Mouse (Mus musculus): ENCODE measurements around the gene Faah. TPM values are rescaled to one million over a fixed set of nuclear protein-coding genes. Genes with fewer than 3 reads are reported as not detected.
A peak's percentile ranks its signal among the peaks of the same experiment; 100 is the strongest.

Faah gene
- polyA plus RNA-seq, 1 experiment from 2014 or later, result 18.0 TPM

- DNase-seq (ENCODE audit: low spot score) (no peak), ATAC-seq (ENCODE audit: low FRiP score) (no peak)
- H3K27me3 ChIP-seq (ENCODE audit: control insufficient read depth, insufficient read depth, low read length), result no peaks in the 10 kb centered on the region
- peaks cover under 1% of the 10 kb centered on the region; the same call in 1 of the 2 replicates for H3K4me1 ChIP-seq (replicated peaks; ENCODE audit: control insufficient read depth, insufficient read depth, low read length)
- H3K36me3 ChIP-seq (replicated peaks; ENCODE audit: control insufficient read depth, insufficient read depth), result no peaks in the 10 kb centered on the region; the same call in none of the 2 replicates
- H3K4me3 ChIP-seq (replicated peaks; ENCODE audit: low read length), result no peak overlapping the region
- H3K9me3 ChIP-seq (ENCODE audit: control insufficient read depth, low read length), result no peaks in the 10 kb centered on the region
- no peak overlapping the region for H3K27ac ChIP-seq
- H3K4me2 ChIP-seq (replicated peaks), result no peak overlapping the region
- no peak overlapping the region for H3K9ac ChIP-seq
- WGBS, result 91% methylated on average over 1 of the region's 1 CpGs
These were observed 30.0 kb upstream of the Faah start for GRCm38 (mm10) chr4:116047681-116048080.

- DNase-seq (ENCODE audit: low spot score) (no peak), ATAC-seq (ENCODE audit: low FRiP score) (no peak)
- no peaks in the 10 kb centered on the region; the same call in none of the 2 replicates for H3K36me3 ChIP-seq (replicated peaks; ENCODE audit: control insufficient read depth, insufficient read depth)
- H3K27me3 ChIP-seq (ENCODE audit: control insufficient read depth, insufficient read depth, low read length), result no peaks in the 10 kb centered on the region
- H3K4me2 ChIP-seq (replicated peaks), result no peak overlapping the region
- no peaks in the 10 kb centered on the region for H3K9me3 ChIP-seq (ENCODE audit: control insufficient read depth, low read length)
- H3K4me3 ChIP-seq (replicated peaks; ENCODE audit: low read length), result no peak overlapping the region
- H3K4me1 ChIP-seq (replicated peaks; ENCODE audit: control insufficient read depth, insufficient read depth, low read length), result no peaks in the 10 kb centered on the region
- H3K9ac ChIP-seq, result no peak overlapping the region
- 97% methylated on average over 2 of the region's 2 CpGs for whole genome bisulfite sequencing
- no peak overlapping the region for H3K27ac ChIP-seq
These were observed 28.9 kb upstream of the Faah start for GRCm38 (mm10) chr4:116046604-116047003.

GRCm38 (mm10) chr4:116042186-116042585, 24.5 kb upstream of the Faah start:
- ATAC-seq (ENCODE audit: low FRiP score) (no peak), DNase-seq (ENCODE audit: low spot score) (no peak)
- H3K4me3 ChIP-seq (replicated peaks; ENCODE audit: low read length), result no peak overlapping the region
- H3K4me2 ChIP-seq (replicated peaks), result no peak overlapping the region
- peaks cover 3% of the 10 kb centered on the region for H3K36me3 ChIP-seq (replicated peaks; ENCODE audit: control insufficient read depth, insufficient read depth)
- no peak overlapping the region for H3K27ac ChIP-seq
- H3K4me1 ChIP-seq (replicated peaks; ENCODE audit: control insufficient read depth, insufficient read depth, low read length), result no peaks in the 10 kb centered on the region
- WGBS, result 82% methylated on average over 3 of the region's 3 CpGs
- no peaks in the 10 kb centered on the region for H3K27me3 ChIP-seq (ENCODE audit: control insufficient read depth, insufficient read depth, low read length)
- no peaks in the 10 kb centered on the region for H3K9me3 ChIP-seq (ENCODE audit: control insufficient read depth, low read length)
- H3K9ac ChIP-seq, result no peak overlapping the region

- DNase-seq (ENCODE audit: low spot score) (no peak), ATAC-seq (ENCODE audit: low FRiP score) (no peak)
- H3K4me3 ChIP-seq (replicated peaks; ENCODE audit: low read length), result no peak overlapping the region
- no peaks in the 10 kb centered on the region for H3K4me1 ChIP-seq (replicated peaks; ENCODE audit: control insufficient read depth, insufficient read depth, low read length)
- peaks cover 4% of the 10 kb centered on the region; the same call in 1 of the 2 replicates for H3K36me3 ChIP-seq (replicated peaks; ENCODE audit: control insufficient read depth, insufficient read depth)
- no peak overlapping the region for H3K27ac ChIP-seq
- WGBS, result 96% methylated on average over 2 of the region's 2 CpGs
- H3K9me3 ChIP-seq (ENCODE audit: control insufficient read depth, low read length), result no peaks in the 10 kb centered on the region
- no peak overlapping the region for H3K9ac ChIP-seq
- no peak overlapping the region for H3K4me2 ChIP-seq (replicated peaks)
- H3K27me3 ChIP-seq (ENCODE audit: control insufficient read depth, insufficient read depth, low read length), result no peaks in the 10 kb centered on the region
These were observed 22.7 kb upstream of the Faah start for GRCm38 (mm10) chr4:116040466-116040865.

GRCm38 (mm10) chr4:116033374-116033773, 15.6 kb upstream of the Faah start:
- no peak overlapping the region for H3K4me2 ChIP-seq (replicated peaks)
- H3K36me3 ChIP-seq (replicated peaks; ENCODE audit: control insufficient read depth, insufficient read depth), result peaks cover 18% of the 10 kb centered on the region
- ATAC-seq (ENCODE audit: low FRiP score), result no peak
- WGBS, result 92% methylated on average over 5 of the region's 5 CpGs
- no peak overlapping the region for H3K4me3 ChIP-seq (replicated peaks; ENCODE audit: low read length)
- DNase-seq (ENCODE audit: low spot score), result no peak
- no peaks in the 10 kb centered on the region for H3K27me3 ChIP-seq (ENCODE audit: control insufficient read depth, insufficient read depth, low read length)
- no peak overlapping the region for H3K27ac ChIP-seq
- H3K9ac ChIP-seq, result no peak overlapping the region
- H3K4me1 ChIP-seq (replicated peaks; ENCODE audit: control insufficient read depth, insufficient read depth, low read length), result no peaks in the 10 kb centered on the region
- H3K9me3 ChIP-seq (ENCODE audit: control insufficient read depth, low read length), result no peaks in the 10 kb centered on the region

- H3K27me3 ChIP-seq (ENCODE audit: control insufficient read depth, insufficient read depth, low read length), result no peaks in the 10 kb centered on the region
- H3K4me1 ChIP-seq (replicated peaks; ENCODE audit: control insufficient read depth, insufficient read depth, low read length), result no peaks in the 10 kb centered on the region
- H3K36me3 ChIP-seq (replicated peaks; ENCODE audit: control insufficient read depth, insufficient read depth), result peaks cover 18% of the 10 kb centered on the region
- WGBS, result 92% methylated on average over 9 of the region's 9 CpGs
- DNase-seq (ENCODE audit: low spot score) (no peak), ATAC-seq (ENCODE audit: low FRiP score) (no peak)
- H3K27ac ChIP-seq, result no peak overlapping the region
- no peak overlapping the region for H3K4me3 ChIP-seq (replicated peaks; ENCODE audit: low read length)
- H3K4me2 ChIP-seq (replicated peaks), result no peak overlapping the region
- H3K9ac ChIP-seq, result no peak overlapping the region
- H3K9me3 ChIP-seq (ENCODE audit: control insufficient read depth, low read length), result no peaks in the 10 kb centered on the region
These were observed 15.2 kb upstream of the Faah start for GRCm38 (mm10) chr4:116032906-116033305.

- peak overlapping the region; percentile 80 for H3K4me3 ChIP-seq (replicated peaks; ENCODE audit: low read length)
- H3K9ac ChIP-seq, result peak overlapping the region; percentile 72
- H3K4me1 ChIP-seq (replicated peaks; ENCODE audit: control insufficient read depth, insufficient read depth, low read length), result no peaks in the 10 kb centered on the region; the same call in 1 of the 2 replicates
- H3K9me3 ChIP-seq (ENCODE audit: control insufficient read depth, low read length), result no peaks in the 10 kb centered on the region
- H3K27me3 ChIP-seq (ENCODE audit: control insufficient read depth, insufficient read depth, low read length), result peaks cover 52% of the 10 kb centered on the region
- under 1% methylated on average over 60 of the region's 60 CpGs for WGBS
- H3K4me2 ChIP-seq (replicated peaks), result peak overlapping the region; percentile 83
- DNase-seq (ENCODE audit: low spot score) (peak; percentile 71), ATAC-seq (ENCODE audit: low FRiP score) (peak; percentile 90)
- peak overlapping the region; percentile 32 for H3K27ac ChIP-seq
- no peaks in the 10 kb centered on the region for H3K36me3 ChIP-seq (replicated peaks; ENCODE audit: control insufficient read depth, insufficient read depth)
These were observed 325 bp downstream of the Faah start for GRCm38 (mm10) chr4:116017300-116017901.

GRCm38 (mm10) chr4:116016862-116017299, 845 bp downstream of the Faah start:
- DNase-seq (ENCODE audit: low spot score), result peak; percentile 30
- no peak for ATAC-seq (ENCODE audit: low FRiP score)

GRCm38 (mm10) chr4:116016396-116016795, 1.3 kb downstream of the Faah start:
- H3K9ac ChIP-seq, result peak overlapping the region; percentile 72; the same call in 1 of the 2 replicates
- peak overlapping the region; percentile 80 for H3K4me3 ChIP-seq (replicated peaks; ENCODE audit: low read length)
- 66% methylated on average over 3 of the region's 3 CpGs for WGBS
- no peak overlapping the region for H3K27ac ChIP-seq
- H3K4me2 ChIP-seq (replicated peaks), result peak overlapping the region; percentile 83
- peaks cover 52% of the 10 kb centered on the region for H3K27me3 ChIP-seq (ENCODE audit: control insufficient read depth, insufficient read depth, low read length)
- no peak for DNase-seq (ENCODE audit: low spot score)
- ATAC-seq (ENCODE audit: low FRiP score), result no peak
- no peaks in the 10 kb centered on the region for H3K36me3 ChIP-seq (replicated peaks; ENCODE audit: control insufficient read depth, insufficient read depth)
- no peaks in the 10 kb centered on the region; the same call in 1 of the 2 replicates for H3K4me1 ChIP-seq (replicated peaks; ENCODE audit: control insufficient read depth, insufficient read depth, low read length)
- no peaks in the 10 kb centered on the region for H3K9me3 ChIP-seq (ENCODE audit: control insufficient read depth, low read length)

More at GRCm38 (mm10) chr4:116016862-116017299, 845 bp downstream of the Faah start:
- Histone ChIP-seq H3K36me3 (replicated peaks; ENCODE audit: control insufficient read depth, insufficient read depth) (no peaks in the 10 kb centered on the region), H3K4me2 (replicated peaks) (peak overlapping the region; percentile 83), H3K4me1 (replicated peaks; ENCODE audit: control insufficient read depth, insufficient read depth, low read length) (no peaks in the 10 kb centered on the region; the same call in 1 of the 2 replicates), H3K27me3 (ENCODE audit: control insufficient read depth, insufficient read depth, low read length) (peaks cover 52% of the 10 kb centered on the region), H3K9me3 (ENCODE audit: control insufficient read depth, low read length) (no peaks in the 10 kb centered on the region), H3K9ac (peak overlapping the region; percentile 72), H3K4me3 (replicated peaks; ENCODE audit: low read length) (peak overlapping the region; percentile 80), H3K27ac (no peak overlapping the region; the same call in 1 of the 2 replicates)
- 13% methylated on average over 16 of the region's 16 CpGs for WGBS

Measured in hindbrain, embryonic 14.5 days (tissue).